Mouse (Mus musculus) heart, adult 2 months (tissue): Measurements from ENCODE around the gene Ccng2.
A peak's percentile ranks its signal among the peaks of the same experiment; 100 is the strongest.

Experiments used
- CTCF ChIP-seq: fragments of 200-600 bp; IDR thresholded peaks from 2 replicates; pipeline ENCODE4 v1.8.1; 2022; ENCODE audit warnings: antibody characterized with exemption, mild to moderate bottlenecking, moderate library complexity
- EP300 ChIP-seq: fragments of 200-500 bp; IDR thresholded peaks from 2 replicates; pipeline ENCODE4 v1.6.1; 2011; ENCODE audit warnings: low read depth, low read length, control low read depth; ENCODE audit not compliant: insufficient read depth
- POLR2A ChIP-seq: fragments of 200-500 bp; IDR thresholded peaks from 2 replicates; pipeline ENCODE4 v1.6.1; 2011; ENCODE audit warnings: mild to moderate bottlenecking, low read depth, low read length, control low read depth; ENCODE audit not compliant: insufficient read depth

DNA sequence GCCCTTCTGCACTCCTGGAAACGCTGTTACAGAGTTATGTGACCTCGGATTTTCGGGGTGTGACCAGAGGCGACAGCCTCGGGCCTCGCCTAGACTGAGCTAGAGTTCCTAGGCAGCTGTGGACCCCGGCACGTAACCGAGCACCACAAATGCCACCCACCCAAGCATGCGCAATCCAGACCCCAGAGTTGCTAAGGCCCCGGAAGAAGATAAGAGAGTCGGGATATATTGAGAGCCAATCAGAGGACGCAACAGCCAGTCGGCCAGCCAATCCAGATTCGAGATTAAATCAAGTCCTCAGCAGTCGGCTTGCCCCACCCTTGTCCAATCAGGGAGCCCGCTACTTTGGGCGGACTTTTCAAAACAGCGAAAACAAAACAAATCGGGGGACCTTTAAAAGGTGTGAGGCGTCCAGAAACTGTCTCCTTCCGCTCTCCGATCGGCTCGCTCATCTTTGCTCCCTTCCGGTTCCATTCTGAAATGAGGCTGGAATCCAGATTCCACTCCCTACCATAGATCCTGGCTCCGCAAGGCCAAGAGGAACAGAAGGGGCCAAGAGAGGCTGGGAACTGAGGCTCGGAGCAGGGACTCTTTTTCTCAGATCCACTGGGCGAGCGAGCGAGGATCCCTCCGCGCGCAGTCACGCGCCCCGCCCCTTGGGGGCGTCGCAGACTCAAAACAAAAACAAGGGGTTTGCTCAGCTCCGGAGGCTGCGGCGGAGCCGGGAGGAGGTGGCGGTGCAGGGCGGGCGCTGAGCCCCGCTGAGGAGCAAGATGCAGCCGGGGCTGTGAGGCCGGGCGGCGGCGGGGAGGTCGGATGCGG is at the start of gene Ccng2:
- TF ChIP-seq EP300 (peak; percentile 56), CTCF (peak; percentile 35), POLR2A (peak; percentile 98)
